Mouse (Mus musculus) spleen, adult 12 weeks (tissue): ENCODE results near the gene Gm20877.
"Not testable (repeated sequence)": the region's sequence is repeated elsewhere in the genome, so short reads cannot be mapped to it uniquely, and the experiment has no call there.

Experiments used
- DNase-seq: peaks from one replicate; pipeline ENCODE4 v3.0.0; 2022; ENCODE audit warnings: low spot score

Gene Gm20877

DNA sequence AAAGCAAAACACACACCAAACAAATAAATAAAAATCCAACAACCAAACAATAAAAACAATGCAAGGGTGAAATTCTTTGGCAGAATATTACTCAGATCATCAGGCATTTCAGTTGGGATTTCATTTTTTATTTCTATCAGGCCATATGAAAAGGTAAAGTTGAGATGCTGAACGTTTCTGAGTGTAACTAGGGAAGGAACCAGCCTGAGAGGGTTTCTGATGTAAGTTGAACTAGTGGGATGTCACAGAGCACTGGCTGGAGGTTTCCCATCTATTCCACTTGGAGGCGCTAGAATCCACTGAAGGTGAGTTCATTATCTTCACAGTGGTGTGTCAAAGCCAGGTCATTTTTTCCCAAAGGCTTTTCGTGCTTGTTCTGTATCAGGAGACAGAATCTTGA, at the start of gene Gm20877:
Gm20877 (plus strand) TSS at position 301 of the 400 bp plus-strand sequence.
- not testable (repeated sequence) for DNase-seq
